10 mouse cellular contexts compared by ENCODE assay signal in genomic region chrX:144319366-144319765, GRCm38 (mm10). TPM values are rescaled to one million over a fixed set of nuclear protein-coding genes. Genes with fewer than 3 reads are reported as not detected.
DNase-seq lines count a peak whose midpoint lies in the region; ATAC-seq lines count a peak whose summit lies in the region.
"Had no signal": no experiment of that assay in that cellular context is flagged by ENCODE, and none has a peak within 500 bp of the region (broad histone marks: within the 10 kb centered on the region; RNA-seq: fewer than 3 reads in every experiment).

No protein-coding gene starts in this region.

- no peak for DNase-seq in heart, postnatal 36 days
- DNase-seq in T-cell, adult 2 months (ENCODE audit: low spot score), result peak; percentile 2
- DNase-seq in hindbrain, embryonic 10.5 days (ENCODE audit: low spot score), result peak; percentile 7
- no peak for DNase-seq in right cerebral cortex, postnatal 4 days
- no peak for DNase-seq in adrenal gland, postnatal 25 days
- DNase-seq in left cerebral cortex, postnatal 10 days (ENCODE audit: extremely low spot score in 1 of 2, low spot score in 2 of 2), result no peak
- DNase-seq: gastrocnemius, postnatal 14 days had no signal

- 38% methylated on average over 9 of the region's 9 CpGs for WGBS in heart, embryonic 16.5 days
- WGBS in hindbrain, embryonic 10.5 days, result 33% methylated on average over 9 of the region's 9 CpGs
- 21% methylated on average over 9 of the region's 9 CpGs for WGBS in midbrain, embryonic 12.5 days

- H3K27ac ChIP-seq in heart, embryonic 16.5 days (ENCODE audit: low read length), result no peak overlapping the region
- no peak overlapping the region for H3K27ac ChIP-seq in hindbrain, embryonic 10.5 days
- H3K27ac ChIP-seq in midbrain, embryonic 12.5 days (replicated peaks), result no peak overlapping the region

- H3K27me3 ChIP-seq in heart, embryonic 16.5 days (ENCODE audit: control insufficient read depth, insufficient read depth, low read length), result no peaks in the 10 kb centered on the region
- no peaks in the 10 kb centered on the region for H3K27me3 ChIP-seq in hindbrain, embryonic 10.5 days (ENCODE audit: insufficient read depth, poor library complexity, severe bottlenecking)
- no peaks in the 10 kb centered on the region for H3K27me3 ChIP-seq in midbrain, embryonic 12.5 days

- no peaks in the 10 kb centered on the region for H3K9me3 ChIP-seq in heart, embryonic 16.5 days (replicated peaks; ENCODE audit: control insufficient read depth, low read length)
- no peaks in the 10 kb centered on the region for H3K9me3 ChIP-seq in hindbrain, embryonic 10.5 days
- H3K9me3 ChIP-seq in midbrain, embryonic 12.5 days, result no peaks in the 10 kb centered on the region

- no peaks in the 10 kb centered on the region for H3K36me3 ChIP-seq in heart, embryonic 16.5 days (ENCODE audit: control insufficient read depth, insufficient read depth)
- no peaks in the 10 kb centered on the region; the same call in 1 of the 2 replicates for H3K36me3 ChIP-seq in hindbrain, embryonic 10.5 days
- no peaks in the 10 kb centered on the region for H3K36me3 ChIP-seq in midbrain, embryonic 12.5 days

- no peak overlapping the region for H3K9ac ChIP-seq in heart, embryonic 16.5 days (ENCODE audit: low read length)
- H3K9ac ChIP-seq in midbrain, embryonic 12.5 days (replicated peaks), result no peak overlapping the region

- peak overlapping the region; percentile 93 for H3K4me2 ChIP-seq in heart, embryonic 16.5 days (ENCODE audit: low read depth, low read length)
- H3K4me2 ChIP-seq in midbrain, embryonic 12.5 days (replicated peaks), result peak overlapping the region; percentile 82

- intact Hi-C loops in heart, postnatal 36 days (cut with DNase I), result loop anchor here (10.0 kb wide), 1 partner anchor 1185 kb away; the partner anchor contains the start of gene Amot
- intact Hi-C loops in left cerebral cortex, postnatal 10 days (cut with DNase I), result no loop called here

- H3K4me3 ChIP-seq in heart, embryonic 16.5 days (ENCODE audit: low read length), result peak overlapping the region; percentile 3; the same call in 1 of the 2 replicates
- H3K4me3 ChIP-seq in hindbrain, embryonic 10.5 days, result peak overlapping the region; percentile 72
- H3K4me3 ChIP-seq in midbrain, embryonic 12.5 days, result no peak overlapping the region

- H3K4me1 ChIP-seq in heart, embryonic 16.5 days (ENCODE audit: control insufficient read depth, insufficient read depth, low read length), result no peaks in the 10 kb centered on the region
- H3K4me1 ChIP-seq in hindbrain, embryonic 10.5 days (replicated peaks), result peaks cover 4% of the 10 kb centered on the region; the same call in 1 of the 2 replicates
- H3K4me1 ChIP-seq in midbrain, embryonic 12.5 days, result 0 out of 2 replicates have a peak, but pooled peaks cover 3% of the 10 kb centered on the region

- no peak for ATAC-seq in heart, embryonic 16.5 days (replicated peaks; ENCODE audit: extremely low read depth, insufficient read depth, low FRiP score)
- ATAC-seq in midbrain, embryonic 12.5 days (ENCODE audit: low FRiP score, low read depth), result no peak
- ATAC-seq: Patski had no signal

RNA-seq across cellular contexts. Expression of gene Alg13, which starts 1.8 kb away (rescaled TPM):
- 10.3 and 11.4 TPM in 2 replicates for polyA plus RNA-seq in heart, embryonic 16.5 days (2015; fragmentation: Nextera tagmentation; extraction: Ambion mirVana)
- 1 to 10 TPM; 5.2 to 5.6 TPM for total RNA-seq in heart, postnatal 36 days (2021)
- 23.4 and 24.4 TPM in 2 replicates for polyA plus RNA-seq in hindbrain, embryonic 10.5 days (2016; fragmentation: Nextera tagmentation; extraction: Ambion mirVana)
- polyA plus RNA-seq in midbrain, embryonic 12.5 days (2016; fragmentation: Nextera tagmentation; extraction: Ambion mirVana), result 20.5 and 21.4 TPM in 2 replicates
- total RNA-seq in adrenal gland, postnatal 25 days (2021), result 11.8 and 12.2 TPM in 2 replicates
- total RNA-seq in left cerebral cortex, postnatal 10 days (2021), result 10 to 100 TPM; 16.1 to 19.4 TPM

Comparison
In these comparisons a context has a peak if more than half of its experiments do, and no peak if none do; other contexts are left out.
1. DNase-seq: peak in T-cell, adult 2 months (single experiment) and hindbrain, embryonic 10.5 days (single experiment); none in heart, postnatal 36 days (0 of 2), right cerebral cortex, postnatal 4 days (single experiment), adrenal gland, postnatal 25 days (single experiment) and left cerebral cortex, postnatal 10 days (0 of 2).